Mouse (Mus musculus) spleen, adult 18-20 months (tissue): ENCODE data around the gene Epn2.

Source experiments
- DNase-seq, 2 experiments: peaks; one replicate each; pipeline ENCODE4 v3.0.0; 2022; ENCODE audit warnings: mixed read lengths in 2 of 2

The Epn2 gene

DNA sequence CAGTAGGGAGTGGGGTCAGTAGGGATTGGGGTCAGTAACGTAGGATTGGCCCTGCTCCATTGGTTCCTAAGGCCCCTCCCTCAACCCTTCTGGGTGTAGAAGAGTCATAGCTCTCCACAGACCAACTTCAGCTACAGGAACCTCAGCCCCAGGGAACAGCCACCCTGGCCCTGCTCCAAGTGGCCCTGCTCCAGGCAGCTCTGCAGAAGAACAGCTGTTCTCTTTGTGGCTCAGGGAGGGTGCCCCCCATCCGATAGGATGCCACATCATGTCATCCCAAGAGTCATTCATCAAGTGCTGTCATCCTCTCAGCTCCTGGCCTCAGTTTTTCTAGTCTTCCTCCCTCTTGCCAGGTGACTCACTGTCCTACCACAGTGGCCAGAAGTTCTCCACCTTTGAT lies 92.1 kb downstream of the Epn2 start:
- DNase-seq = no peak

DNA sequence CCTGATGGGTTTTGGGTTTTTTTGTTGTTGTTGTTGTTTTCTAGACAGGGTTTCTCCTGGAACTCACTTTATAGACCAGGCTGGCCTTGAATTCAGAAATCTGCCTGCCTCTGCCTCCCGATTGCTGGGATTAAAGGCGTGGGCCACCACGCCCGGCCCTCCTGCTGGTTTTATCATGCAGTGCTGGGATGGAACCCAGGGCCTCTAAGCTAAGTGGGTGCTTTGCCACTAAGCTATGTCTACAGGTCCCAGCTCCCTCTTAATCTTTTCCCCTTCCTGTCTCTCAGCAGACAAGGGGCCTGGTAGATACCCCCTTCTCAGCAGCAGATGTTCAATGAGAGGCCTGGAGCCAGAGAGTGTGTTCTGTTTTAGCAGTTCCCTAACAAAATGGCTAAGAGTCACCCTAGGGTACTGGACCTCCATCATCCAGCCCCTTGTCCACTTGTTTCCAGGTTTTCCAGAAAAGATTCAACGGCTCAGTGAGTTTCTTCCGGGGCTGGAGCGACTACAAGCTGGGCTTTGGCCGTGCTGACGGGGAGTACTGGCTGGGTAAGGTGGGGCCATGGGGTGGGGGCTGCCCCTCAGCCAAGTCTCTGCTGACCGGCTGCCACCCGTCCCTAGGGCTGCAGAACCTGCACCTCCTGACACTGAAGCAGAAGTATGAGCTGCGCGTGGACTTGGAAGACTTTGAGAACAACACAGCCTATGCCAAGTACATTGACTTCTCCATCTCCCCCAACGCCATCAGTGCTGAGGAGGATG lies 92.8 kb downstream of the Epn2 start:
- no peak for DNase-seq

DNA sequence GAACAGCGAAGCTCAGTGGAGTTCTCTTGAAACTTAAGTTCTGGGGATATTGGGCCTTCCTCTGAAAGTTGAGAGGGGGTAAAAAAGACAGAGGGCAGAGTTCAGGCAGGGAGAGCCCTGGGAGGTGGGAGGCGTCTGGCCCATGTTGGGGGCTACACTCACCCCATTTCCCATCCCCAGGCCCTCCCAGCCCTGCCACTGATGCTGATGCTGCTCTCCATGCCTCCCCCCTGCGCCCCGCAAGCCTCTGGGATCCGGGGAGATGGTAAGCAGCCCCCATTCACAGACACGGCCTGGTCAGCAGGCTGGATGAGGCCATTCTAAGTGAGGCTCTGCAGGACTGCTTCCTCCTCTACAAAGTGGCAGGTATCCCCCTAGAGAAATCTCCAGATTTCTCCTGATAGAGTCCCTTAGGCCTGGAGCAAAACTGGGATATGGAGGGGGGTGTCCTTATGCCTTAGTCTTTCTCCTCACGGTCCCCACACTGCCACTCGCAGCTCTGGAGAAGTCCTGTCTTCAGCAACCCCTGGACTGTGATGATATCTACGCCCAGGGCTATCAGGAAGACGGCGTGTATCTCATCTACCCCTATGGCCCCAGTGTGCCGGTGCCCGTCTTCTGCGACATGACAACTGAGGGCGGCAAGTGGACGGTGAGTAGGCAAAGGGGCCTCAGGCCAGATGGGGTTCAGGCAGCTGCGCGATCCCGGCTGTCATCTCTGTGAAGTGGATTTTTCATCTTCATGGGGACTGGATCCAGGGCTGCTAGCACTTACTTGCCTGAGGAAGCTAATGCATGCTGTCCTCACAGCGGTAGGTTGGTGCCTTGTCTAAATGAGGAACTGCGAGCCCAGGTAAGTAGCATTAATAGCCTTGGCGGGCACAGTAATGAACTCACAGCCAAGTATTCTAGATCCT lies 93.7 kb downstream of the Epn2 start:
- DNase-seq = no peak

- no peak for DNase-seq
Observed at GRCm38 (mm10) chr11:61484613-61485540, 94.6 kb downstream of the Epn2 start, which contains the start of gene Mfap4. Mfap4 (plus strand) TSS chr11:61485431.

GRCm38 (mm10) chr11:61484256-61484612 lies 95.3 kb downstream of the Epn2 start:
- no peak for DNase-seq

- no peak for DNase-seq
Observed at GRCm38 (mm10) chr11:61483226-61483845, 96.2 kb downstream of the Epn2 start.

- DNase-seq = no peak
Observed at GRCm38 (mm10) chr11:61481239-61482090, 98.0 kb downstream of the Epn2 start.

GRCm38 (mm10) chr11:61478788-61479187 lies 100.7 kb downstream of the Epn2 start:
- no peak for DNase-seq

GRCm38 (mm10) chr11:61477566-61478508 lies 101.7 kb downstream of the Epn2 start:
- DNase-seq = no peak

- DNase-seq = no peak
Observed at GRCm38 (mm10) chr11:61476786-61477382, 102.6 kb downstream of the Epn2 start.

- DNase-seq = no peak
Observed at GRCm38 (mm10) chr11:61473630-61474029, 105.9 kb downstream of the Epn2 start.

GRCm38 (mm10) chr11:61470880-61471279 lies 108.6 kb downstream of the Epn2 start:
- no peak for DNase-seq

- DNase-seq = no peak
Observed at GRCm38 (mm10) chr11:61469317-61469917, 110.1 kb downstream of the Epn2 start.

- DNase-seq = no peak
Observed at GRCm38 (mm10) chr11:61468534-61468933, 111.0 kb downstream of the Epn2 start.
